Mouse (Mus musculus): ENCODE data around the gene Nova2. TPM values are rescaled to one million over a fixed set of nuclear protein-coding genes. Genes with fewer than 3 reads are reported as not detected.
A peak's percentile ranks its signal among the peaks of the same experiment; 100 is the strongest.

The Nova2 gene
- polyA plus RNA-seq, 1 experiment, result not detected

DNA sequence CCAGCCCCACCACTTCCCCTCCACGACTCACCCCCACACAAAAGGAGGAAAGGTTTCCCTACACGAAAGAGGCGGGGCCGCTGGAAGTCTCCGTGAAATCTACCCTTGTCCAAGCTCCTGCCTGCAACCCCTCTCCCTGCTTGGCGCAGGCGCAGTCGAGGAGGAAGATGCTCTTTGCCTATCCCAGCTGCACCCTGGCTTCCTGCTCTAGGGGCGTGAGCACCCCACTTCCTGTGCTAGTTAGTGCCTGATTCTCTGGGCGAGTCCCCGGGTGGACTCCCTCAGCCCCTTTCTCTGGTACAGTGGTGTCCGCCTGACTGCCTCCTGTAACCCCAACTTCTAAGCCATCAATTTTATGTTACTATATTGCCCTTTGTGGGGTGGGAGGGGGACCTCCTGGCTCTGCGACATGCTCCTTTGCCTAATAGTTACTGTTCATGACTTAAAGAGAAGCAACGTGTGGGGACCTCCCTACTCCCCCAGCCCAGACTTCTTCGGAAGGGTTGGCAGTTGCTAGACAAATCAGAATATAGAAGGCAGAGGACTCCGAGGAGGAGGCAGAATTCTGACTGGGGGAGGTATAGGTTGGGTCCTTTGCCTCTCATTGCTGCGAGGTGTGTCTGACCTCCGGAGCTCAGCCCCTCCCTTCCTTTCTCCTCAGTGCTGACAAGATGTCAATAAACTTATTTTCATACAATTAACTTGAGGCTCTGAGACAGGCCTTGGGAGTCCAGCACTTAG is 75.5 kb downstream of the Nova2 start:
- 41% methylated on average over 18 of the region's 18 CpGs for WGBS
- Histone ChIP-seq H3K4me3 (ENCODE audit: insufficient read depth, low read depth, low read length) (no peak overlapping the region), H3K4me1 (ENCODE audit: control insufficient read depth, insufficient read depth, low read length) (peaks cover 35% of the 10 kb centered on the region), H3K27ac (ENCODE audit: insufficient read depth, low read depth, low read length) (no peak overlapping the region)
- no peak for TF ChIP-seq POLR2A (IDR thresholded peaks at IDR 0.05; ENCODE audit: insufficient read depth, low read depth, low read length)
- no peak for TF ChIP-seq CTCF (IDR thresholded peaks at IDR 0.05; ENCODE audit: insufficient read depth, low read depth, low read length)

DNA sequence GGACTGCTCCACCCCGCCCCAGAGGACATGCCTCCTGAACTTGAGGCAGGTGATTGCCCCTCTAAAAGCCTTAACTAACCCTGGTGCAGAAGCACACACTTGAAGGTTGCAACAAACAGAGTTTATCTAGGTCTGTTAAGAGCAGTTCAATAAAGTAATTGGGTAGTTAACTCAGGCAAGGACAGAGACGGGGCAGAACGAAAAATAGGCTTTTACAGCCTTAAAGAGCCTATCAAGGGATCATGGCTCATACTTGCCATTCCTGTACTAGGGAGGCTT is 76.1 kb downstream of the Nova2 start:
- Histone ChIP-seq H3K27ac (ENCODE audit: insufficient read depth, low read depth, low read length) (no peak overlapping the region), H3K4me1 (ENCODE audit: control insufficient read depth, insufficient read depth, low read length) (peaks cover 37% of the 10 kb centered on the region), H3K4me3 (ENCODE audit: insufficient read depth, low read depth, low read length) (no peak overlapping the region)
- WGBS, result 66% methylated on average over 3 of the region's 3 CpGs
- no peak for TF ChIP-seq CTCF (IDR thresholded peaks at IDR 0.05; ENCODE audit: insufficient read depth, low read depth, low read length)

DNA sequence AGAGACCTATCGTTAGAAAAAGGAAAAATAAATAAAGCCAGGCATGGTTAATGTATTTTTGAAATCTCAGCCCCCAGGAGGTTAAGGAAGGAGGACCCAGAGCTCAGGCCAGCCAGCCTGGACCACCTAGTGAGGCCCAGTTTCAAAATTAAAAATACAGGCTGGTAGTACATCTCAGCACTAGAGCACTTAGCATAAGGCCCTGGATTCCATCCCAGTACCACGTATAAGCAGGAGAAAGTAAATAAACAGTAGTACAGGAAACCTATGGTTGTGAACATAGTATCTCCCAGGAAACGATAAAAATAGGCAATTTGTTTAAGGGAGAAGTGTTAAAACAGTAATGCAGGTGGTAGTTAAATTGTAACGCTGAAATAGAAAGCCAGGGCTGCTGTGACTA is 76.4 kb downstream of the Nova2 start:
- no peak overlapping the region for H3K27ac ChIP-seq (ENCODE audit: insufficient read depth, low read depth, low read length)
- H3K4me1 ChIP-seq (ENCODE audit: control insufficient read depth, insufficient read depth, low read length), result peaks cover 39% of the 10 kb centered on the region
- H3K4me3 ChIP-seq (ENCODE audit: insufficient read depth, low read depth, low read length), result no peak overlapping the region
- WGBS, result 8% methylated on average over 4 of the region's 4 CpGs
- no peak for TF ChIP-seq POLR2A (IDR thresholded peaks at IDR 0.05; ENCODE audit: insufficient read depth, low read depth, low read length)
- TF ChIP-seq CTCF (IDR thresholded peaks at IDR 0.05; ENCODE audit: insufficient read depth, low read depth, low read length), result no peak

DNA sequence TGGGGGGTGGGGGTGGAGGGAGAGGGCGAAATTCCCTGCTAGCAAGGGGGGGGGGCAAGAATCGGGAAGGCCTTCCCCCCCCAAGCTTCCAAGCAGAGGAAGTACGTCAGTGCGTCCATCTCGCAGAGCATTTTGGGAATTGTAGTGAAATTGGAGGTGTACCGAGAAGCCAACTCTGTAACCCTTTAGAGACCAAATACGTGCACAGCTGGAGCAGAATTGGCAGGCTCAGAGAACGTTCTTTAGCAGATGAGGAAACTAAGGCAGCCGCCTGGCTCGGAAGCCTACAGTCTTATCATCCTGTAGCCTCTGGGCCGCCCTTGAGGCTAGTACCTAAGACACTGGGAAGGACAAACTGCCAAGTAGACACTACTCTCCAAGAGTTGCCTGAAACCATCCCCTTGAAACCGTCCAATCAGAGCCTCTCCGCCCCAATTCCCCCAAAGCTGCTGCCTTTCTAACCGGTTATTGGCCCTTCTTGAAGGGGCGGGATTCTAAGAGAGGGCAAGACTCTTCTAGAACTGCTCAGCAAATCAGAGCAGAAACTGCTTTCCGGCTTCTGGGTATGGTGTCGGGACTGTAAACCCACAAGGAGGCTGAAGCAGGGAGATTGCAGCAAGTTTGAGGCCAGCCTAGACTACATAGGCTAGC is 77.3 kb downstream of the Nova2 start:
- H3K4me3 ChIP-seq (ENCODE audit: insufficient read depth, low read depth, low read length), result peak overlapping the region; percentile 51
- peaks cover 45% of the 10 kb centered on the region for H3K4me1 ChIP-seq (ENCODE audit: control insufficient read depth, insufficient read depth, low read length)
- peak overlapping the region; percentile 90 for H3K27ac ChIP-seq (ENCODE audit: insufficient read depth, low read depth, low read length)
- TF ChIP-seq CTCF (IDR thresholded peaks at IDR 0.05; ENCODE audit: insufficient read depth, low read depth, low read length) (no peak), POLR2A (IDR thresholded peaks at IDR 0.05; ENCODE audit: insufficient read depth, low read depth, low read length) (no peak)
- 1% methylated on average over 17 of the region's 17 CpGs for WGBS

DNA sequence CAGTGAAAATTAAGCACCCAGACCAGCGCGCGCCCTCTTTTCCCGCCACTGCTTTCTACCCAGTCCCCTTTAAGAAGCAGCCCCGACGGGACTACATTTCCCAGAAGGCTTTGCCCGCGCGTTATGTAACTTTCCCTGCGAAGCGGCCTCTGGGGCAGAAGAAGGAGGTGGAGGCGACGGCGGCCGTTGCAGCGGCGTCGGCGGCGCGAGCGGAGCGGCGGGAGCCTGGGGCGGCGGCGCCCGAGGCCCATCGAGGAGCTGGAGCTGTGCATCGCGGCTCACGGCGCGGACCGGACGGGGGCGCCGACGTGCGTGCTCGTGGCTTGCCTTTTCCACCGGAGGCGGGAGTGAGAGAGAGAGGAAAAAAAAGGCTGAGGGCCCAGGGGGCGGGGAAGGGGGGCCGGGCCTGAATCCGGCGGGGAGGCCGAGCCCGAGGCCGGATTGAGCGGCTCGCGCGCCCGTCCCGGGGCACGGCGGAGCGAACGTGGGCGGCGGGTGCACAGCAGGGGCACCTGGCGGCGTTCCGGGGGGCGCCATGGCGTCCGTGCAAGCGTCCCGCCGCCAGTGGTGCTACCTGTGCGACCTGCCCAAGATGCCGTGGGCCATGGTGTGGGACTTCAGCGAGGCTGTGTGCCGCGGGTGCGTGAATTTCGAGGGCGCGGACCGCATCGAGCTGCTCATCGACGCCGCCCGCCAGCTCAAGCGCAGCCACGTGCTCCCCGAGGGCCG is 78.4 kb downstream of the Nova2 start, which contains the start of gene Irf2bp1:
Gene Irf2bp1 (plus strand): TSS at position 143 of the 729 bp plus-strand sequence.
- TF ChIP-seq CTCF (IDR thresholded peaks at IDR 0.05; ENCODE audit: insufficient read depth, low read depth, low read length) (no peak), POLR2A (IDR thresholded peaks at IDR 0.05; ENCODE audit: insufficient read depth, low read depth, low read length) (peak; percentile 92)
- Histone ChIP-seq H3K27ac (ENCODE audit: insufficient read depth, low read depth, low read length) (peak within 1 kb of the TSS; percentile 96), H3K4me1 (ENCODE audit: control insufficient read depth, insufficient read depth, low read length) (peaks cover 42% of the 10 kb centered on the region), H3K4me3 (ENCODE audit: insufficient read depth, low read depth, low read length) (peak within 1 kb of the TSS; percentile 85)
- 1% methylated on average over 89 of the region's 90 CpGs for WGBS

DNA sequence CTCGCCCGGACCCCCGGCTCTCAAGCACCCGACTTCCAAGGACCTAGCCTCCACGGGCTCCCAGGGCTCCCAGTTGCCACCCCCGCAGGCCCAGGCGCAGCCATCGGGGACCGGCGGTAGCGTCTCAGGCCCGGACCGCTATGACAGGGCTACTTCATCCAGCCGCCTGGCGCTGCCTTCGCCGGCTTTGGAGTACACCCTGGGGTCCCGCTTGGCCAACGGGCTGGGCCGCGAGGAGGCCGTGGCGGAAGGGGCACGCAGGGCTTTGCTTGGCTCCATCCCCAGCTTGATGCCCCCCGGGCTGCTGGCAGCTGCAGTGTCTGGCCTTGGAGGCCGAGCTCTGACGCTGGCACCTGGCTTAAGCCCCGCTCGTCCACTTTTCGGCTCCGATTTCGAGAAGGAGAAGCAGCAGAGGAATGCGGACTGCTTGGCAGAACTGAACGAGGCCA is 79.0 kb downstream of the Nova2 start:
- Histone ChIP-seq H3K27ac (ENCODE audit: insufficient read depth, low read depth, low read length) (no peak overlapping the region), H3K4me3 (ENCODE audit: insufficient read depth, low read depth, low read length) (peak overlapping the region; percentile 85), H3K4me1 (ENCODE audit: control insufficient read depth, insufficient read depth, low read length) (peaks cover 40% of the 10 kb centered on the region)
- TF ChIP-seq CTCF (IDR thresholded peaks at IDR 0.05; ENCODE audit: insufficient read depth, low read depth, low read length), result no peak
- 5% methylated on average over 34 of the region's 34 CpGs for WGBS

DNA sequence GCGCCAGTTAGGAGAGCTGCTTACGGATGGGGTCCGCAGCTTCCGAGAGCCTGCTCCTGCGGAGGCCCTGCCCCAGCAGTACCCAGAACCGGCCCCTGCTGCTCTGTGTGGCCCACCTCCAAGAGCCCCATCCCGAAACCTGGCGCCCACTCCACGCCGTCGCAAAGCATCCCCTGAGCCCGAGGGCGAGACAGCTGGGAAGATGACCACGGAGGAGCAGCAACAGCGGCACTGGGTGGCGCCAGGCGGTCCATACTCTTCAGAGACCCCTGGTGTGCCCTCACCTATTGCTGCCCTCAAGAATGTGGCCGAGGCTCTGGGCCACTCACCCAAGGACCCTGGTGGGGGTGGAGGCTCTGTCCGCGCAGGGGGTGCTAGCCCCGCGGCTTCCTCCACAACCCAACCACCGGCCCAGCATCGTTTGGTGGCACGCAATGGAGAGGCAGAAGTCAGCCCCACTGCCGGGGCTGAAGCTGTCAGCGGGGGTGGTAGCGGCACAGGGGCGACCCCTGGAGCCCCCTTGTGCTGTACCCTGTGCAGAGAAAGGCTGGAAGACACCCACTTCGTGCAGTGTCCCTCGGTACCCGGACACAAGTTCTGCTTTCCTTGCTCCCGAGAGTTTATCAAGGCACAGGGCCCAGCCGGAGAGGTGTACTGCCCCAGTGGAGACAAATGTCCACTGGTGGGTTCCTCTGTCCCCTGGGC is 79.9 kb downstream of the Nova2 start:
- H3K4me3 ChIP-seq (ENCODE audit: insufficient read depth, low read depth, low read length), result 0 out of 2 replicates have a peak overlapping the region, but pooled peaks have one; percentile 85
- no peak for TF ChIP-seq POLR2A (IDR thresholded peaks at IDR 0.05; ENCODE audit: insufficient read depth, low read depth, low read length)
- no peak for TF ChIP-seq CTCF (IDR thresholded peaks at IDR 0.05; ENCODE audit: insufficient read depth, low read depth, low read length)
- WGBS, result 77% methylated on average over 34 of the region's 34 CpGs

DNA sequence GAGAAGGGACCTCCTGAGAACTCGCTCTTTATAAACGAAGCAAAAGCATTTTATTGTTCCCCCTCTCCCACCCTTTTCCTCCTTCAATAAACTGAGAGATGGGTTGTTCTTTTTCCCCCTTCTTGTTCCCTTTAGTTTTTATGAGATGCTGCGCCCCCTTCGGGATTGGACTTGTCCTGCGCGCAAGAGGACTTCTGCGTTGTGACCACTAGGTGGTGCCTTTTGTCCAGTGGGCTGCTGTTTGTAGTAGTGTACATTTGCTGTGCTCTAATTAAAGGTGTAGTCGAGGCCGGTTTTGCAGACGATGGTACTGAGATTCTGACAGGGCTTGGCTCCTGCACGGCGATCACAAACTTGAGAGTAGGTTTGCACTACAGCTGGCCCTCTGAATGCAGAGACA is 80.8 kb downstream of the Nova2 start:
- WGBS, result 5% methylated on average over 12 of the region's 12 CpGs
- Histone ChIP-seq H3K27ac (ENCODE audit: insufficient read depth, low read depth, low read length) (no peak overlapping the region), H3K4me1 (ENCODE audit: control insufficient read depth, insufficient read depth, low read length) (peaks cover 36% of the 10 kb centered on the region), H3K4me3 (ENCODE audit: insufficient read depth, low read depth, low read length) (no peak overlapping the region)
- TF ChIP-seq CTCF (IDR thresholded peaks at IDR 0.05; ENCODE audit: insufficient read depth, low read depth, low read length) (peak; percentile 90), POLR2A (IDR thresholded peaks at IDR 0.05; ENCODE audit: insufficient read depth, low read depth, low read length) (no peak)

More for the DNA sequence above, 79.9 kb downstream of the Nova2 start:
- Histone ChIP-seq H3K4me1 (ENCODE audit: control insufficient read depth, insufficient read depth, low read length) (peaks cover 38% of the 10 kb centered on the region), H3K27ac (ENCODE audit: insufficient read depth, low read depth, low read length) (no peak overlapping the region)
